Mouse (Mus musculus): Measurements from ENCODE around the gene Pcsk4. TPM values are rescaled to one million over a fixed set of nuclear protein-coding genes. Genes with fewer than 3 reads are reported as not detected.
"Not testable (repeated sequence)": the region's sequence is repeated elsewhere in the genome, so short reads cannot be mapped to it uniquely, and the experiment has no call there.

The Pcsk4 gene
- total RNA-seq, 2 experiments from 2014 or later: 0.84 to 1.0 TPM

DNA sequence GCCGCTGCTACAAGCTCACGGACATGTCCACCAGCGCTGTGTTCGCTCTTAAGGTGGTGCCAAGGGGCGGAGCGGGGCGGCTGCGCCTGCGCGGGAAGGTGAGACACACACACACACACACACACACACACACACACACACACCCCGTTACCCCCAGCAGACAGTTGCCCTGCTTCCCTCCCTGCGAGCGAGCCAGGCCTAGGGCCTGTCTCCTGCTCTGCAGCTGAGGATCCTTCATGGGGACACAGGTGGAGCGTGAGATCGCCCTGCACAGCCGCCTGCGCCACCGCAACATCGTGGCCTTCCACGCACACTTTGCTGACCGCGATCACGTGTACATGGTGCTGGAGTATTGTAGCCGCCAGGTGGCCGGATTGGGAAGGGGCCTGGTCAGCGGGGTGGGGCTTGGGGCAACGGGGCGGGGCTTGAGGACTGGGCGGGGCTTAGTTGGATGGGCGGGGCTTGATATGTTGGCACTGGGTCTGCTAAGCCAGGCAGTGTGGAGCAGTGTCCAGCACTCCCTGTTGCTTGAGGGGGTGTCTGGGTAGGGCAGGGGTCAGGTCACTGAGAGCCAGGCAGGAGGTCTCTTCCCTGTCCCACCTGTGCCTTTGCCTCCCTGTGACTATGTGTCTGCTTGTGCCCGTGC lies 28.8 kb upstream of the Pcsk4 start:
- H3K4me3 ChIP-seq: peak overlapping the region; percentile 54
- H3K27ac ChIP-seq: no peak overlapping the region
- peak; percentile 57 for DNase-seq
- intact Hi-C loops (cut with DNase I): no loop called here
- TF ChIP-seq CTCF (IDR thresholded peaks at IDR 0.05): peak; percentile 4; the same call in 1 of the 2 replicates

DNA sequence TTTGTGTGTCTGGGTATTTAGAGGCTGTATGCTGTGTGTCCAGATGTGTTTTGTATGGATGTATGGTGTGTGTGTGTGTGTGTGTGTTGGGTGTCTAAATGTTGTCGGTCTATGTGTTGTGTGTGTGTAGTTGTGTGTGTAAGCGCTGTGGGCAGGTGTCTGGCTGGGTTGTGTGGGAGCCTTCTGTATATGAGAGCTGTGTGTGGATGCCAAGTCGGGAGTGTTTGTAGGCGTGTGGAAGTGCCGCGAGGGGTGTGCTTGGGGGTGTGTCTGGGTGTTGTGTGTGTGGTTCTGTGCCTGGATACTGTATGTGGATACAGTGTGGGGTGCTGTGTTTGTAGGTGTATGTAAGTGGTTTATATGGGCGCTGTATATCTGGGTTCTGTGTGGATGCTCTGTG lies 28.0 kb upstream of the Pcsk4 start:
- peak overlapping the region; percentile 54; the same call in 1 of the 2 replicates for H3K4me3 ChIP-seq
- no peak for TF ChIP-seq CTCF (IDR thresholded peaks at IDR 0.05)
- intact Hi-C loops (cut with DNase I): no loop called here
- no peak overlapping the region for H3K27ac ChIP-seq
- DNase-seq: no peak

DNA sequence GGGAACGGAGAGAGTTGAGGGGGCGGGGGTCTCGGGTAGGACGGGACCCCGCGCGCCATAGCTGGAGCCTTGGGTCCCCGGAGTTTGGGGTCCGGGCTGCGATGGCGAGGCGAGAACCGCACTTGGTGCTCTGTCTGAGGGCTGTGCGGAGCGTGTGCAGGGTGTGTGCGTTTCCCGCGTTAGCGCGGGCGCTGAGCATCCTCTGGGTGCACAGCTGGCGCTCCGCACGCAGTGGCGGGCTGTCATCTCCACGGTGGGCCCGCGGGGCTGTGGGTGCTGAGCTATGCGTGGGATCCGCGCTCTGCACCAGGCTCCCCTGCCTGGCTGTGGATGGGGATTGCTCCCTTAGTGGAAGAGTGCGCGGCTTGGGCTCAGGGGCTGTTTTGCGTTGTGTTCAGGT lies 27.4 kb upstream of the Pcsk4 start:
- no peak for DNase-seq
- Histone ChIP-seq H3K4me3 (peak overlapping the region; percentile 44), H3K27ac (no peak overlapping the region)
- no peak for TF ChIP-seq CTCF (IDR thresholded peaks at IDR 0.05)
- intact Hi-C loops (cut with DNase I): no loop called here

DNA sequence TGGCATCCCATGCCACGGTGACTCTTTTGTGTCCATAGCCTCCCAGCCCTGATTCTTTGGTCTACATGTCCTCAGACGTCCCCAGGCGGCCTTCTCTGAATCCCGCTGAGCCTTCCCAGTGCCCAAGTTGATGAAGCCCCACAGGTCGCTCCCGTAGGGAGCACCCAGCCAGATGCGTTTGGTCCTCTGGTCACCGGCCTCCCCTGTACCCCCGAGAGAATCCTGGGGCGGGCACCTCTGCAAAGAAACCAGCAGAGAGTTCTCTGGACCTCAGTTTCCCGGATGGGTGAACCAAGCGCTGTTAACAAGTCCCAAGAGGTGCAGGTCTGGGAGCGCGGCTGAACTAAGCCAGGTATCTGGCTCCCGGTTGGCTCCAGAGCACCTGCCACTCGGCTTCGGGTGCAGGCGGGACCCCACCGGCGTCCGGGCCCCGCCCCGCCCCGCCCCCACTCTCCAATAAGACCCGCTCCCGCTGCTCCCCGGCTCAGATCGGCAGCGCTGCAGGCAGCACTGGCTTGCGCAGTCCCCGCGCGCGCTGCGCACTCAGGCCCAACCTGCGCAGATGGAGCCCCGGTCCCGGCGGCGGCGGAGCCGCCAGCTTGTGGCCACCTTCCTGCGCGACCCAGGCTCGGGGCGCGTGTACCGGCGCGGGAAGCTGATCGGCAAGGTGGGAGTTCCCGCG lies 26.8 kb upstream of the Pcsk4 start, which contains the start of gene Plk5:
Gene Plk5, plus strand, starts transcription at position 459 of the 682 bp plus-strand sequence.
- no peak within 1 kb of the TSS for H3K27ac ChIP-seq
- no peak for DNase-seq
- intact Hi-C loops (cut with DNase I): no loop called here
- H3K4me3 ChIP-seq: peak within 1 kb of the TSS; percentile 44
- no peak for TF ChIP-seq CTCF (IDR thresholded peaks at IDR 0.05)

DNA sequence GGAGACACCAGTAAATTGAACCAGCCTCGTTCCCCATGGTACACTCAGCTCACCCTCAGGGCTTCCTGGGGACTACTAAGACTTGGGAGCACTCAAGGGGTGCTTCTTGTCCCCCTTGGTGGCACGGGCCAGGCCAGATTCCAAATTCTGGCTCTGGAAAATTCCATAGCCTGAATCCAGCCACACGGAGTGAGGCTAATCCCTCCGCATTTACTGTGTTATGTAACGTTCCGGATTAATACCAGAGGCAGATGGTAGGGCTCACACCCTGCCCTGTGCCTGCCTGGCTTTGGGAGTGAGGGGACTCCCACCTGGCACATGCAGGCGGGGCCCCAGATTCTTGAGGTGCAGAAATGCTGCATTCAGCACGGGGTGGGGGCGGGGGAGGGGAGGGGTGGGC lies 26.1 kb upstream of the Pcsk4 start:
- intact Hi-C loops (cut with DNase I): no loop called here
- H3K27ac ChIP-seq: no peak overlapping the region
- no peak for DNase-seq
- TF ChIP-seq CTCF (IDR thresholded peaks at IDR 0.05): no peak
- H3K4me3 ChIP-seq: no peak overlapping the region

DNA sequence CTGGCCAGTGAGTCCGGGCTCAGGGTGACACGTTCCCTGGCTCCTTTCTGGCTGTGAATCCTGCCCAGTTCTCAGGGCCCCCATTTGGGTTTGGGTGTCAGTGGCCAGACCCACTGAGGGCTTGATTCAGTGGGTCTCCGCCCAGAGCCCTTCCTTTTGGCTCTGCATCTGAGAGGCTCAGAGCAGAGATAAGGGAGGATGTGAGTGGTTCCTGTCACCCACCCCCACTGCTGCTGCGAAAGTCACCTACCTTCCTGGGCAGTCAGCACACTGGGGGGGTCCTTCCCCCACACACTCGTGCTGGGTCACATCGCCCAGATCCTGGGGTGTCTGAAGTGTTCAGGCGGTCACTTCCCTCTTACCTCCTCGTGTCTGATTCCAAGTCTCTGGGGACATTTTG lies 23.4 kb upstream of the Pcsk4 start:
- no peak for TF ChIP-seq CTCF (IDR thresholded peaks at IDR 0.05)
- intact Hi-C loops (cut with DNase I): no loop called here

DNA sequence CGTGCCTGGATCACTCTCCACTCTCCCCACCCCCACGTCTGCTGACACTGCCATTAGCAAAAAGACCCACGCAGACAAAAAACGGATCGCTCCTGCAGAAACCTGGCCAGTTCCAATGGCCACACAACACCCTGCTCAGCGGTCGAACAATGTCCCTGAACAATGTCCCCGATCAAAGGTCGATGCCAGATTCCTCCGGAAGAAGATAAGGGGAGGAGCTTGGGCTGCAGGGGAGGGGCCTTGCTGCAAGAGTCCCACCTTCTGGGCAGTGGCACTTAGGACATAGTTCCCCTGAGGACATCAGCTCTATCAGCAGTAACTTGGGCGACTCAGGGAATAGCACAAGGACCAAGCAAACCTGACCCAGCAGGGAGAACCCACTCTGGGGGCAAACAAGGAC lies 22.6 kb upstream of the Pcsk4 start:
- no peak for TF ChIP-seq CTCF (IDR thresholded peaks at IDR 0.05)
- Histone ChIP-seq H3K4me3 (no peak overlapping the region), H3K27ac (no peak overlapping the region)
- intact Hi-C loops (cut with DNase I): no loop called here
- no peak for DNase-seq

More for the DNA sequence above, 23.4 kb upstream of the Pcsk4 start:
- Histone ChIP-seq H3K27ac (no peak overlapping the region), H3K4me3 (no peak overlapping the region)
- DNase-seq: no peak

DNA sequence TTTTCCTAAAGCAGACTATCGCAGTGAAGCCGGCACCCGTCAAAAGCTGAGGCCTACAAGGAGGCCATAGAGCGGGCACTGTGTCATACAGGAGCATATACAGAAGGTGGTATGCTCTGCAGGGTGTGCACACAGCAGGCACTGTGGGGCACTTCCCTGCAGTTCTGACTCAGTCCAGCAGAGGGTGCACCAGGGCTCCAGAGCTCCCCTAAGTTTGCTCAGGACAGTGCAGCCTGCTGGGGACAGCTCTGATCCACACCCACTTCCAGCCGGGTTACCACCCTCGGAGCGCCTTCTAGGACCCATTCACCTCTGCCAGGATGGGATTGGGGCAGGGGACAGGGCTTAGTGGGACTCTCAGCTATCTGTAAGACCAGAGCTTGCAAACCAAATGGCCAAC lies 21.0 kb upstream of the Pcsk4 start:
- intact Hi-C loops (cut with DNase I): loop anchor here (1.0 kb wide), 1 partner anchor 24 kb away; no protein-coding TSS in a partner anchor
- Histone ChIP-seq H3K4me3 (no peak overlapping the region), H3K27ac (no peak overlapping the region)
- peak; percentile 90 for DNase-seq
- peak; percentile 98 for TF ChIP-seq CTCF (IDR thresholded peaks at IDR 0.05)

DNA sequence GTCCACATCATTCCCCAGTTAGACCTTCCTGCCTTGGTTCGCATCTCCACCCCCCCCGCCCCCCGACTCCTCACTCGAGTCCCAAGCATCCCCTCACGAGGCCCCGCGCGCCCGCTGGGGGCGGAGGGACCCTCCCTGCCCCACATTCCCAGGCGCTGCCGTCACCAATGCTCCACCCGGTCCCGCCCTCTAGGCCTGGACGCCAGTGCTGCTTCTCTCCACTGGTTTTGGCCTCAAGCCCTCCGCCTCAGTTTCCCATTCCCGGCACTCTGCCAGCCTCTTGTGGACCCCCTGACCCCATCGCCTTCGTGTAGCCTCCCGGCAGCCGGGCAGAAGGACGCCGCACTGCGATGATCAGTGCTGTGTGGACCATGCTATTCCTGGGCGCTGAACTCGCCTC lies 19.7 kb upstream of the Pcsk4 start:
- peak; percentile 73 for DNase-seq
- Histone ChIP-seq H3K27ac (peak overlapping the region; percentile 88), H3K4me3 (peak overlapping the region; percentile 72)
- TF ChIP-seq CTCF (IDR thresholded peaks at IDR 0.05): no peak
- intact Hi-C loops (cut with DNase I): loop anchor here (1.0 kb wide), 1 partner anchor 54 kb away; the partner anchor contains the start of gene Apc2

DNA sequence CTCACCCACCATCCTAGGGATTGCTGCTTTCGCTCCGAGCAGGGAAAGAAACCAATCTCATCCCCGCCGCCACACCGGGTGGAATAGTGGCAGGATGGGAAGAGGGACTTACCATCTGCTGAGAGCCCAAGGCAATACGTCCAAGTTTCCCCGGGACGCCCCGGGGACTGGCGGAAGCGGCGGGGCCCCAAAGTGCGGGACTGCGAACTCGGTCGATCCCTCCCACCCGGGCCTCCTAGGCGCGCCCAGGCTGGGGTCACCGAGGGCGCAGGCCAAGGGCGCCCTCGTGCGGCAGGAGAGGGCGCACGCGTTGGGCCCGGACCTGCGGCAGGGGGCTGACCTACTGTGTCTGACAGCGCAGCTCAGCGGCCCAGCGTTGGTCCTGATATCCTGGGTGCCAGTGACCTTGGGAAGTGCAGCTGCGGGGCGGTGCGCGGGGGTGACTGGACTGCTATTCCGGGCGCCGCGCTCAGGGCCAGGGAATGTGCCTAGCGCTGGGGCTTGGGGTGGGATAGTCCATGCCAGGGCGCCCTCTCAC lies 19.0 kb upstream of the Pcsk4 start, which contains the start of gene Adamtsl5:
Gene Adamtsl5, minus strand, starts transcription at position 169 of the 538 bp plus-strand sequence.
- intact Hi-C loops (cut with DNase I): loop anchor here (1.0 kb wide), 1 partner anchor 53 kb away; the partner anchor contains the start of gene Apc2
- peak within 1 kb of the TSS; percentile 88 for H3K27ac ChIP-seq
- peak; percentile 89 for DNase-seq
- peak; percentile 93 for TF ChIP-seq CTCF (IDR thresholded peaks at IDR 0.05)
- peak within 1 kb of the TSS; percentile 72 for H3K4me3 ChIP-seq

DNA sequence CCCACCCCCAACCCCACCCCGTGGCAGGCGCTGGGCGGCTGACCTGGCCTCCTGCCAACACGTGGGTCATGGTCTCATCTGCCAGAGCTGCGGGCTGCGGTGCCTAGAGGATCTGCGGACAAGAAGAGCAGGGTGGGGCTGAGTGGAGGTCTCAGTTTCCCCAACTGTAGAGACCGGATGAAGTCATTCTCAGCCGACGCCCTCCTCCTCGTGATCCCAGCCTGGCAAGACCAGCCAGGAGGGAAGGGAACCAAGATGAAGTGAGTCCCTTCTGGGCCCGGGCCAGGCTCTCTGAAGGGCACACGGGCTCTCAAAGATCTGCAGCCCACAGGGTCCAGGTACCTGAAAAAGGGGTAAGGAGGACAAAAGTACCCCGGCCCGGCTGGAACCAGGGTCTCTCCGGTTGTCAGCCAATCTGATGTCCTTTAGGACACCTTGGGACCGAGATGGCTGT lies 18.2 kb upstream of the Pcsk4 start:
- Histone ChIP-seq H3K27ac (peak overlapping the region; percentile 88), H3K4me3 (peak overlapping the region; percentile 72)
- intact Hi-C loops (cut with DNase I): no loop called here
- DNase-seq: peak; percentile 77
- no peak for TF ChIP-seq CTCF (IDR thresholded peaks at IDR 0.05)

DNA sequence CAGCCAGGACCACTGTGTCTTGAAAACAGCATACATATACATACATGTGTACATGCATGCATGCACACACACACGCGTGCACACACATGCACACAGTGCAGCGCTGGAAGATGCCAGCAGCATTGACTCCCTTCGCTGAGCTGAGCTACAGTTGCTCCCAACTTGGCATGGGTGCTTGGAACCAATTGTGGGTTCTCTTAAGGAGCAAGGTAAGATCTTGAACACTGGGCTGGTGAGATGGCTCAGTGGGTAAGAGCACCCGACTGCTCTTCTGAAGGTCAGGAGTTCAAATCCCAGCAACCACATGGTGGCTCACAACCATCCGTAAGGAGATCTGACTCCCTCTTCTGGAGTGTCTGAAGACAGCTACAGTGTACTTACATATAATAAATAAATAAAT lies 16.6 kb upstream of the Pcsk4 start:
- H3K27ac ChIP-seq: peak overlapping the region; percentile 86
- DNase-seq; H3K4me3 ChIP-seq; intact Hi-C loops (cut with DNase I): not testable (repeated sequence)

DNA sequence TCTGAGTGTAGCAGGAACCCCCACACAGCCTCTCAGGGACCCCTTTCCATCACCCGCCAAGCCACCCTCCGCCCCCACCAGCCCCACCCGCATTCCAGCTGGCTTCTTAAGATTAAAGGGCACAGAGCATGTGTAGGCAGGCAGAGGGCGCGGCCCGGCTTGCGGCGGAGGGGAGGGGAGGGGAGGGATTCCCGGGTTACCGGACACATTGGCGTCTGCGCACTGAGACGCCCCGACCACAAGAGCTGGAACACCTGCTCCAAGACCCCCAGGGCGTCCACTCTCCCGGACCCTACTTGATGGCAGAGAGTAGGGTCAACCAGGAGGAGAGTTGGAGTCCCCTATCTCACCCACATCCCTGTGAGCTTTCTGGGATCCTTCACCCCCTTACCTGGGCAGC lies 15.8 kb upstream of the Pcsk4 start:
- TF ChIP-seq CTCF (IDR thresholded peaks at IDR 0.05): no peak
- Histone ChIP-seq H3K4me3 (peak overlapping the region; percentile 70), H3K27ac (peak overlapping the region; percentile 86)
- intact Hi-C loops (cut with DNase I): no loop called here
- peak; percentile 68 for DNase-seq

Measured in gastrocnemius, adult 2 months (tissue).